Mouse (Mus musculus): Measurements from ENCODE around the gene Mrps12. TPM values are rescaled to one million over a fixed set of nuclear protein-coding genes. Genes with fewer than 3 reads are reported as not detected.
"Not testable (repeated sequence)": the region's sequence is repeated elsewhere in the genome, so short reads cannot be mapped to it uniquely, and the experiment has no call there.

Mrps12 gene
- polyA plus RNA-seq, 1 experiment from 2014 or later = 108 TPM

- H3K9me3 ChIP-seq = 0 out of 2 replicates have a peak, but pooled peaks cover 9% of the 10 kb centered on the region
- no peak overlapping the region for H3K4me2 ChIP-seq
- 67% methylated on average over 9 of the region's 9 CpGs for WGBS
- no peaks in the 10 kb centered on the region for H3K27me3 ChIP-seq (replicated peaks)
- no peak overlapping the region for H3K9ac ChIP-seq
- no peaks in the 10 kb centered on the region for H3K4me1 ChIP-seq
- no peak overlapping the region for H3K27ac ChIP-seq (replicated peaks)
- H3K36me3 ChIP-seq = no peaks in the 10 kb centered on the region
- H3K4me3 ChIP-seq = no peak overlapping the region
- no peak for ATAC-seq (ENCODE audit: extremely low read depth, insufficient number of reproducible peaks, low FRiP score, low TSS enrichment)
These were observed 38.9 kb downstream of the Mrps12 start for GRCm38 (mm10) chr7:28702601-28703143.

- H3K9me3 ChIP-seq; H3K9ac ChIP-seq; H3K36me3 ChIP-seq; H3K4me2 ChIP-seq; H3K4me3 ChIP-seq; H3K27me3 ChIP-seq (replicated peaks); H3K27ac ChIP-seq (replicated peaks); ATAC-seq (ENCODE audit: extremely low read depth, insufficient number of reproducible peaks, low FRiP score, low TSS enrichment); H3K4me1 ChIP-seq: not testable (repeated sequence)
- WGBS = 91% methylated on average over 12 of the region's 12 CpGs
These were observed 40.3 kb downstream of the Mrps12 start for GRCm38 (mm10) chr7:28701306-28701705.

- ATAC-seq (ENCODE audit: extremely low read depth, insufficient number of reproducible peaks, low FRiP score, low TSS enrichment) = no peak
- H3K9ac ChIP-seq = no peak overlapping the region
- no peaks in the 10 kb centered on the region for H3K36me3 ChIP-seq
- WGBS = 92% methylated on average over 4 of the region's 4 CpGs
- no peak overlapping the region for H3K4me2 ChIP-seq
- H3K4me1 ChIP-seq = no peaks in the 10 kb centered on the region
- 0 out of 2 replicates have a peak, but pooled peaks cover 5% of the 10 kb centered on the region for H3K9me3 ChIP-seq
- peaks cover 2% of the 10 kb centered on the region; the same call in 1 of the 2 replicates for H3K27me3 ChIP-seq (replicated peaks)
- H3K4me3 ChIP-seq = no peak overlapping the region
- no peak overlapping the region for H3K27ac ChIP-seq (replicated peaks)
These were observed 41.4 kb downstream of the Mrps12 start for GRCm38 (mm10) chr7:28700269-28700668.

GRCm38 (mm10) chr7:28697277-28697676 lies 44.3 kb downstream of the Mrps12 start:
- Histone ChIP-seq H3K4me1 (peaks cover 10% of the 10 kb centered on the region), H3K36me3 (no peaks in the 10 kb centered on the region), H3K9ac (no peak overlapping the region), H3K4me2 (no peak overlapping the region), H3K9me3 (0 out of 2 replicates have a peak, but pooled peaks cover 5% of the 10 kb centered on the region), H3K4me3 (no peak overlapping the region), H3K27ac (replicated peaks) (no peak overlapping the region), H3K27me3 (replicated peaks) (peaks cover 31% of the 10 kb centered on the region)
- 82% methylated on average over 11 of the region's 11 CpGs for WGBS
- no peak for ATAC-seq (ENCODE audit: extremely low read depth, insufficient number of reproducible peaks, low FRiP score, low TSS enrichment)

- no peak overlapping the region for H3K27ac ChIP-seq (replicated peaks)
- H3K4me2 ChIP-seq = no peak overlapping the region
- no peak for ATAC-seq (ENCODE audit: extremely low read depth, insufficient number of reproducible peaks, low FRiP score, low TSS enrichment)
These were observed 46.6 kb downstream of the Mrps12 start for GRCm38 (mm10) chr7:28694966-28695511.

GRCm38 (mm10) chr7:28694423-28694822 lies 47.2 kb downstream of the Mrps12 start:
- no peak for ATAC-seq (ENCODE audit: extremely low read depth, insufficient number of reproducible peaks, low FRiP score, low TSS enrichment)
- WGBS = 16% methylated on average over 14 of the region's 14 CpGs
- no peak overlapping the region for H3K9ac ChIP-seq
- no peak overlapping the region for H3K27ac ChIP-seq (replicated peaks)
- H3K9me3 ChIP-seq = no peaks in the 10 kb centered on the region
- peak overlapping the region; percentile 90 for H3K4me2 ChIP-seq
- peaks cover 36% of the 10 kb centered on the region for H3K27me3 ChIP-seq (replicated peaks)
- H3K4me1 ChIP-seq = peaks cover 10% of the 10 kb centered on the region
- no peak overlapping the region for H3K4me3 ChIP-seq
- no peaks in the 10 kb centered on the region for H3K36me3 ChIP-seq

More at GRCm38 (mm10) chr7:28694966-28695511, 46.6 kb downstream of the Mrps12 start:
- peaks cover 10% of the 10 kb centered on the region for H3K4me1 ChIP-seq
- no peaks in the 10 kb centered on the region for H3K36me3 ChIP-seq
- H3K9me3 ChIP-seq = 0 out of 2 replicates have a peak, but pooled peaks cover under 1% of the 10 kb centered on the region
- H3K9ac ChIP-seq = no peak overlapping the region
- WGBS = 59% methylated on average over 8 of the region's 8 CpGs
- peaks cover 36% of the 10 kb centered on the region for H3K27me3 ChIP-seq (replicated peaks)
- no peak overlapping the region for H3K4me3 ChIP-seq

GRCm38 (mm10) chr7:28693321-28693966 lies 48.2 kb downstream of the Mrps12 start:
- peak overlapping the region; percentile 79 for H3K9ac ChIP-seq
- H3K4me2 ChIP-seq = peak overlapping the region; percentile 90
- H3K27ac ChIP-seq (replicated peaks) = no peak overlapping the region
- no peaks in the 10 kb centered on the region for H3K36me3 ChIP-seq
- peaks cover 36% of the 10 kb centered on the region for H3K27me3 ChIP-seq (replicated peaks)
- WGBS = 1% methylated on average over 38 of the region's 38 CpGs
- peaks cover 10% of the 10 kb centered on the region for H3K4me1 ChIP-seq
- no peak; the same call in 1 of the 2 replicates for ATAC-seq (ENCODE audit: extremely low read depth, insufficient number of reproducible peaks, low FRiP score, low TSS enrichment)
- peak overlapping the region; percentile 63 for H3K4me3 ChIP-seq
- H3K9me3 ChIP-seq = no peaks in the 10 kb centered on the region

GRCm38 (mm10) chr7:28692545-28693320 lies 48.9 kb downstream of the Mrps12 start, which contains the start of gene Fbxo27:
TSS of gene Fbxo27 (plus strand) at chr7:28692849.
- 34% methylated on average over 30 of the region's 30 CpGs for WGBS
- H3K27ac ChIP-seq (replicated peaks) = no peak within 1 kb of the TSS

GRCm38 (mm10) chr7:28691075-28691474 lies 50.5 kb downstream of the Mrps12 start:
- H3K9ac ChIP-seq = no peak overlapping the region
- no peak overlapping the region for H3K27ac ChIP-seq (replicated peaks)
- no peaks in the 10 kb centered on the region for H3K36me3 ChIP-seq
- peaks cover 10% of the 10 kb centered on the region for H3K4me1 ChIP-seq
- no peak overlapping the region for H3K4me3 ChIP-seq
- no peak for ATAC-seq (ENCODE audit: extremely low read depth, insufficient number of reproducible peaks, low FRiP score, low TSS enrichment)
- H3K9me3 ChIP-seq = no peaks in the 10 kb centered on the region
- 65% methylated on average over 7 of the region's 7 CpGs for WGBS
- peaks cover 36% of the 10 kb centered on the region for H3K27me3 ChIP-seq (replicated peaks)
- no peak overlapping the region for H3K4me2 ChIP-seq

More at GRCm38 (mm10) chr7:28692545-28693320, 48.9 kb downstream of the Mrps12 start, which contains the start of gene Fbxo27:
- H3K9me3 ChIP-seq = no peaks in the 10 kb centered on the region
- peak within 1 kb of the TSS; percentile 63 for H3K4me3 ChIP-seq
- ATAC-seq (ENCODE audit: extremely low read depth, insufficient number of reproducible peaks, low FRiP score, low TSS enrichment) = no peak
- peaks cover 36% of the 10 kb centered on the region for H3K27me3 ChIP-seq (replicated peaks)
- H3K36me3 ChIP-seq = no peaks in the 10 kb centered on the region
- peak within 1 kb of the TSS; percentile 90 for H3K4me2 ChIP-seq
- H3K9ac ChIP-seq = peak within 1 kb of the TSS; percentile 79
- H3K4me1 ChIP-seq = peaks cover 10% of the 10 kb centered on the region
